Mouse (Mus musculus) CH12.LX (cell line): ENCODE data around the gene Bckdha. TPM values are rescaled to one million over a fixed set of nuclear protein-coding genes. Genes with fewer than 3 reads are reported as not detected.
A peak's percentile ranks its signal among the peaks of the same experiment; 100 is the strongest.

Experiments used
- DNase-seq: peaks from one replicate; pipeline ENCODE4 v3.0.0-alpha.2; 2013; ENCODE audit errors: extremely low read depth
- H3K27ac ChIP-seq: 2 replicates; pipeline ENCODE4 v1.5.1; 2012; ENCODE audit warnings: low read depth, mild to moderate bottlenecking, control low read depth, moderate library complexity; ENCODE audit not compliant: insufficient read depth
- H3K27me3 ChIP-seq: replicated peaks from 2 replicates; pipeline ENCODE3; 2012; ENCODE audit warnings: inconsistent platforms
- H3K36me3 ChIP-seq, 2 experiments: replicated peaks in 1 of 2; 2 replicates each; pipeline versions ENCODE3 to v1.6.1; 2012; ENCODE audit warnings: inconsistent platforms in 1 of 2, low read length in 1 of 2, mild to moderate bottlenecking in 1 of 2, mixed read lengths in 1 of 2, moderate library complexity in 1 of 2; ENCODE audit not compliant: control insufficient read depth in 1 of 2, insufficient read depth in 1 of 2
- H3K4me1 ChIP-seq, 2 experiments: 2 replicates each; pipeline ENCODE4 v1.6.1; 2012; ENCODE audit warnings: inconsistent platforms in 1 of 2, moderate library complexity in 1 of 2; ENCODE audit not compliant: insufficient read depth in 2 of 2, control insufficient read depth in 1 of 2
- H3K4me2 ChIP-seq: 2 replicates; pipeline ENCODE4 v1.6.1; 2012; ENCODE audit warnings: low read depth, mild to moderate bottlenecking, control low read depth; ENCODE audit not compliant: poor library complexity, insufficient read depth, severe bottlenecking
- H3K4me3 ChIP-seq, 3 experiments: fragments of 150-350 bp in 1 of 3; sonication (generic) in 1 of 3; replicated peaks in 1 of 3; 2 replicates each; pipeline versions ENCODE3 to v1.5.1; 2011 to 2012; ENCODE audit warnings: low read depth in 2 of 3, low read length in 2 of 3, mild to moderate bottlenecking in 2 of 3, moderate library complexity in 2 of 3, control low read depth in 1 of 3, improper control_type of control experiment in 1 of 3, inconsistent platforms in 1 of 3, mixed read lengths in 1 of 3; ENCODE audit not compliant: poor library complexity in 1 of 3
- H3K79me2 ChIP-seq: replicated peaks from 2 replicates; pipeline ENCODE4 v1.6.1; 2012; ENCODE audit warnings: mild to moderate bottlenecking, moderate library complexity; ENCODE audit not compliant: control insufficient read depth, poor library complexity, insufficient read depth, severe bottlenecking; ENCODE audit errors: extremely low read depth
- H3K9ac ChIP-seq: 2 replicates; pipeline ENCODE4 v1.6.1; 2012; ENCODE audit warnings: low read depth, mild to moderate bottlenecking, control low read depth, moderate library complexity; ENCODE audit not compliant: insufficient read depth
- H3K9me3 ChIP-seq: replicated peaks from 2 replicates; pipeline ENCODE3; 2012; ENCODE audit warnings: low read length, inconsistent platforms, mixed read lengths
- BHLHE40 ChIP-seq: IDR thresholded peaks from 2 replicates; pipeline ENCODE4 v1.6.1; 2011; ENCODE audit warnings: mild to moderate bottlenecking, low read depth, low read length, improper control_type of control experiment
- CHD2 ChIP-seq: IDR thresholded peaks from 2 replicates; pipeline ENCODE4 v1.6.1; 2011; ENCODE audit warnings: low read length, improper control_type of control experiment
- CTCF ChIP-seq, 2 experiments: IDR thresholded peaks in 1 of 2; conservative IDR thresholded peaks in 1 of 2; 2 replicates each; pipeline ENCODE4 v1.5.1; 2011 to 2012; ENCODE audit warnings: low read depth in 2 of 2, low read length in 2 of 2, improper control_type of control experiment in 1 of 2, inconsistent platforms in 1 of 2, mild to moderate bottlenecking in 1 of 2, moderate library complexity in 1 of 2
- E2F4 ChIP-seq: IDR thresholded peaks from 2 replicates; pipeline ENCODE4 v1.6.1; 2011; ENCODE audit warnings: low read depth, low read length, improper control_type of control experiment; ENCODE audit not compliant: insufficient replicate concordance
- EP300 ChIP-seq: IDR thresholded peaks from 2 replicates; pipeline ENCODE4 v1.6.1; 2011; ENCODE audit warnings: low read length, improper control_type of control experiment
- GABPA ChIP-seq: IDR thresholded peaks from 2 replicates; pipeline ENCODE4 v1.6.1; 2012; ENCODE audit warnings: low read depth, low read length, improper control_type of control experiment, inconsistent platforms; ENCODE audit not compliant: insufficient replicate concordance
- HCFC1 ChIP-seq: IDR thresholded peaks from 2 replicates; pipeline ENCODE4 v1.6.1; 2012; ENCODE audit warnings: low read depth, mild to moderate bottlenecking, inconsistent platforms, low read length, improper control_type of control experiment
- IRF4 ChIP-seq: IDR thresholded peaks from 2 replicates; pipeline ENCODE4 v1.6.1; 2014; ENCODE audit warnings: low read depth, mild to moderate bottlenecking, inconsistent platforms, low read length, improper control_type of control experiment
- JUN ChIP-seq: IDR thresholded peaks from 2 replicates; pipeline ENCODE4 v1.6.1; 2011; ENCODE audit warnings: low read depth, mild to moderate bottlenecking, low read length, improper control_type of control experiment, moderate library complexity; ENCODE audit not compliant: insufficient read depth
- KAT2A ChIP-seq: IDR thresholded peaks from 2 replicates; pipeline ENCODE4 v1.6.1; 2012; ENCODE audit warnings: low read length, improper control_type of control experiment, inconsistent platforms; ENCODE audit not compliant: insufficient replicate concordance
- MAFK ChIP-seq: IDR thresholded peaks from 2 replicates; pipeline ENCODE4 v1.6.1; 2011; ENCODE audit warnings: low read length, improper control_type of control experiment; ENCODE audit not compliant: insufficient replicate concordance
- MAX ChIP-seq: IDR thresholded peaks from 2 replicates; pipeline ENCODE4 v1.6.1; 2011; ENCODE audit warnings: low read length, improper control_type of control experiment
- MAZ ChIP-seq: IDR thresholded peaks from 2 replicates; pipeline ENCODE4 v1.6.1; 2012; ENCODE audit warnings: low read depth, mild to moderate bottlenecking, inconsistent platforms, low read length, improper control_type of control experiment, moderate library complexity
- MYC ChIP-seq: IDR thresholded peaks from 2 replicates; pipeline ENCODE4 v1.6.1; 2011; ENCODE audit warnings: low read depth, mild to moderate bottlenecking, improper control_type of control experiment, low read length
- NELFE ChIP-seq: IDR thresholded peaks from 2 replicates; pipeline ENCODE4 v1.6.1; 2011; ENCODE audit warnings: low read depth, low read length, improper control_type of control experiment
- NRF1 ChIP-seq: IDR thresholded peaks from 2 replicates; pipeline ENCODE4 v1.6.1; 2014; ENCODE audit warnings: low read depth, mild to moderate bottlenecking, inconsistent platforms, low read length, improper control_type of control experiment, moderate library complexity
- PAX5 ChIP-seq: IDR thresholded peaks from 2 replicates; pipeline ENCODE4 v1.6.1; 2012; ENCODE audit warnings: low read length, inconsistent platforms, mixed read lengths
- POLR2AphosphoS2 ChIP-seq: IDR thresholded peaks from 2 replicates; pipeline ENCODE4 v1.6.1; 2011; ENCODE audit warnings: low read depth, low read length, improper control_type of control experiment
- RAD21 ChIP-seq: IDR thresholded peaks from 2 replicates; pipeline ENCODE4 v1.6.1; 2011; ENCODE audit warnings: low read depth, mild to moderate bottlenecking, low read length, improper control_type of control experiment, moderate library complexity
- RCOR1 ChIP-seq: conservative IDR thresholded peaks from 2 replicates; pipeline ENCODE4 v1.6.1; 2012; ENCODE audit warnings: low read depth, mild to moderate bottlenecking, inconsistent platforms, low read length, improper control_type of control experiment
- SIN3A ChIP-seq: IDR thresholded peaks from 2 replicates; pipeline ENCODE4 v1.6.1; 2012; ENCODE audit warnings: low read length, improper control_type of control experiment, inconsistent platforms
- TBP ChIP-seq: conservative IDR thresholded peaks from 2 replicates; pipeline ENCODE4 v1.6.1; 2011; ENCODE audit warnings: low read depth, low read length, improper control_type of control experiment
- TCF12 ChIP-seq: IDR thresholded peaks from 2 replicates; pipeline ENCODE4 v1.6.1; 2014; ENCODE audit warnings: low read depth, mild to moderate bottlenecking, inconsistent platforms, low read length, improper control_type of control experiment
- UBTF ChIP-seq: IDR thresholded peaks from 2 replicates; pipeline ENCODE4 v1.6.1; 2012; ENCODE audit warnings: low read depth, mild to moderate bottlenecking, inconsistent platforms, low read length, improper control_type of control experiment, moderate library complexity
- USF1 ChIP-seq: IDR thresholded peaks from 2 replicates; pipeline ENCODE4 v1.6.1; 2014; ENCODE audit warnings: low read depth, mild to moderate bottlenecking, inconsistent platforms, low read length, improper control_type of control experiment
- USF2 ChIP-seq: conservative IDR thresholded peaks from 2 replicates; pipeline ENCODE4 v1.6.1; 2011; ENCODE audit warnings: low read depth, low read length, improper control_type of control experiment
- ZC3H11A ChIP-seq: IDR thresholded peaks from 2 replicates; pipeline ENCODE4 v1.6.1; 2012; ENCODE audit warnings: low read depth, mild to moderate bottlenecking, inconsistent platforms, low read length, improper control_type of control experiment
- dilution Hi-C: fragments of 300-500 bp; cut with MboI; formaldehyde crosslinking; loops from 2 replicates; pipeline ENCODE4 v1.14.3; 2020; ENCODE audit warnings: low sequenced_read_pairs; ENCODE audit not compliant: extremely low pct_unique_long_range_greater_than_20kb, extremely low pct_ligation_motif_present
- in situ Hi-C: fragments of 300-500 bp; cut with MboI; formaldehyde crosslinking; loops from 3 replicates; pipeline ENCODE4 v1.14.3; 2019; ENCODE audit warnings: low sequenced_read_pairs, low pct_ligation_motif_present, low pct_unique_long_range_greater_than_20kb, mixed read lengths
- polyA plus RNA-seq: library from polyadenylated mRNA; unstranded; fragments of >175 nt; gene quantifications from 2 replicates; pipeline ENCODE4 v1.2.1, GENCODE M21; 2012; ENCODE audit warnings: low read depth; ENCODE audit not compliant: insufficient read length
- total RNA-seq, 2 experiments: library from RNA; depleted of rRNA; stranded (reverse); fragments of 300-350 nt in 1 of 2; fragments of >200 nt in 1 of 2; gene quantifications; 2 replicates each; pipeline ENCODE4 v1.2.3; 2012 to 2014

The Bckdha gene
- total and polyA plus RNA-seq, 3 experiments = 17.2 to 21.4 (median 19.9) TPM

GRCm38 (mm10) chr7:25707581-25708292, 49.0 kb upstream of the Bckdha start:
- H3K4me1 ChIP-seq = peaks cover 41 to 78% of the 10 kb centered on the region in 2 experiments

GRCm38 (mm10) chr7:25706578-25707170, 47.9 kb upstream of the Bckdha start:
- 0 out of 2 replicates have a peak overlapping the region, but pooled peaks have one; percentile 5 for H3K27ac ChIP-seq
- peak; percentile 48 for DNase-seq
- H3K4me1 ChIP-seq = peaks cover 32 to 67% of the 10 kb centered on the region in 2 experiments
- no peak overlapping the region for H3K9ac ChIP-seq
- dilution Hi-C loops = no loop called here
- no peak overlapping the region for H3K4me3 ChIP-seq
- in situ Hi-C loops = no loop called here
- no peak overlapping the region for H3K4me2 ChIP-seq
- no peaks in the 10 kb centered on the region for H3K27me3 ChIP-seq
- peaks cover 44 to 81% of the 10 kb centered on the region in 2 experiments for H3K36me3 ChIP-seq
- H3K79me2 ChIP-seq = no peaks in the 10 kb centered on the region
- TF ChIP-seq JUN (no peak), KAT2A (no peak), TBP (no peak), NRF1 (no peak), EP300 (peak; percentile 76), BHLHE40 (0 out of 2 replicates have a peak, but pooled peaks have one; percentile 6), USF2 (no peak), POLR2AphosphoS2 (no peak), MAX (no peak), GABPA (no peak), NELFE (no peak), IRF4 (peak; percentile 59), MAZ (peak; percentile 35; the same call in 1 of the 2 replicates), RCOR1 (no peak), UBTF (no peak), CTCF (conservative IDR thresholded peaks at IDR 0.05 in 1 of 2, IDR thresholded peaks at IDR 0.05 in 1 of 2; ENCODE audit: low read depth in 2 of 2, low read length in 2 of 2) (no peak), MAFK (no peak), TCF12 (no peak), ZC3H11A (no peak), CHD2 (no peak)
- peaks cover 8% of the 10 kb centered on the region for H3K9me3 ChIP-seq

More at GRCm38 (mm10) chr7:25707581-25708292, 49.0 kb upstream of the Bckdha start:
- no peak overlapping the region for H3K4me2 ChIP-seq
- peaks cover 49 to 82% of the 10 kb centered on the region in 2 experiments for H3K36me3 ChIP-seq
- dilution Hi-C loops (no loop called here), in situ Hi-C loops (no loop called here)
- H3K9ac ChIP-seq = no peak overlapping the region
- no peaks in the 10 kb centered on the region for H3K79me2 ChIP-seq
- TF ChIP-seq MAZ = no peak
- TF ChIP-seq USF1 = no peak
- TF ChIP-seq CTCF (conservative IDR thresholded peaks at IDR 0.05 in 1 of 2, IDR thresholded peaks at IDR 0.05 in 1 of 2; ENCODE audit: low read depth in 2 of 2, low read length in 2 of 2) = no peak
- no peak for TF ChIP-seq PAX5
- no peak for TF ChIP-seq IRF4
- no peak for TF ChIP-seq MYC
- no peak for TF ChIP-seq NRF1
- TF ChIP-seq MAFK = no peak
- TF ChIP-seq SIN3A = no peak
- no peak for TF ChIP-seq E2F4
- no peak for TF ChIP-seq HCFC1
- no peak for TF ChIP-seq NELFE
- no peak for TF ChIP-seq TCF12
- TF ChIP-seq POLR2AphosphoS2 = no peak
- TF ChIP-seq RAD21 = no peak
- TF ChIP-seq JUN = no peak
- no peak for TF ChIP-seq USF2
- H3K27ac ChIP-seq = no peak overlapping the region
- H3K9me3 ChIP-seq = no peaks in the 10 kb centered on the region
- no peak for DNase-seq
- no peak overlapping the region for H3K4me3 ChIP-seq
- no peaks in the 10 kb centered on the region for H3K27me3 ChIP-seq
